Mouse (Mus musculus): ENCODE measurements around the gene Hoxb7. TPM values are rescaled to one million over a fixed set of nuclear protein-coding genes. Genes with fewer than 3 reads are reported as not detected.

Gene Hoxb7
- total RNA-seq, 1 experiment, result 0.98 TPM

DNA sequence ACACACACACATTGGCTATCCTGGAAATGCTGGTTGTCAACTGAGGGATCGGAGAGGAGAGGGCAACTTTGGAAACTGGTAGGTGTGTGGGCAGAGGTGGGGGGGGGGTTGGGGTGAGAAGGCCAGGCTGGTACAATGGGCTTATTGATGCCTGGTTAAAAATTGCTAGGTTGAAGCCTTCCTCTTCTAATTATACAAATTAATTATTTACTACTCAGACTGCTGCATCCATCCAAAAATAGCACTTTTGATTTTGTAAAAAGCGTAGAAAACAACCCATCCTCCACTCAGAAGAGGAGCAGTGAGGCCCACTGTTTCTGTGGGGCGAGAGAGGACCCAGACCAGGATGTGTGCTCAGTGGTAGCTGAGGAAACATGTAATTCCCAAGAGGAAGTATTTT, 48.6 kb downstream of the Hoxb7 start:
- Histone ChIP-seq H3K9ac (ENCODE audit: insufficient read depth, low read depth, low read length, poor library complexity, severe bottlenecking) (no peak overlapping the region), H3K9me3 (ENCODE audit: control insufficient read depth, insufficient read depth, low read depth, low read length) (no peaks in the 10 kb centered on the region), H3K4me3 (ENCODE audit: insufficient read depth in 1 of 2, low read depth in 1 of 2, low read length in 2 of 2, poor library complexity in 1 of 2, severe bottlenecking in 1 of 2) (no peak overlapping the region), H3K4me1 (ENCODE audit: control insufficient read depth in 2 of 2, insufficient read depth in 2 of 2, low read length in 2 of 2, poor library complexity in 1 of 2) (no peaks in the 10 kb centered on the region), H3K36me3 (ENCODE audit: control insufficient read depth, insufficient read depth, low read length, poor library complexity, severe bottlenecking) (no peaks in the 10 kb centered on the region), H3K27ac (ENCODE audit: insufficient read depth, low read depth, low read length, poor library complexity, severe bottlenecking) (no peak overlapping the region)
- in situ Hi-C loops (cut with MboI; ENCODE audit: low sequenced_read_pairs in 2 of 2, unreplicated experiment in 2 of 2), result loop anchor here (10.0 kb wide), 3 partner anchors 50 to 160 kb away; partner anchors contain the start of genes Hoxb13 (in 1 of the 2), Hoxb7 (in 1 of the 2) and Hoxb8 (in 1 of the 2)
- TF ChIP-seq HCFC1 (IDR thresholded peaks at IDR 0.05; ENCODE audit: borderline replicate concordance, insufficient read depth, low read length), result no peak
- TF ChIP-seq MAFK (IDR thresholded peaks at IDR 0.05; ENCODE audit: insufficient read depth, low read depth, low read length), result no peak
- TF ChIP-seq CHD2 (IDR thresholded peaks at IDR 0.05; ENCODE audit: low read depth, low read length), result no peak
- TF ChIP-seq ZC3H11A (IDR thresholded peaks at IDR 0.05; ENCODE audit: borderline replicate concordance, low read depth, low read length), result no peak
- no peak for TF ChIP-seq ZNF384 (IDR thresholded peaks at IDR 0.05; ENCODE audit: low read depth, low read length)
- DNase-seq (ENCODE audit: low read depth, low spot score), result no peak

- Histone ChIP-seq H3K4me3 (ENCODE audit: insufficient read depth in 1 of 2, low read depth in 1 of 2, low read length in 2 of 2, poor library complexity in 1 of 2, severe bottlenecking in 1 of 2) (no peak overlapping the region), H3K9me3 (ENCODE audit: control insufficient read depth, insufficient read depth, low read depth, low read length) (no peaks in the 10 kb centered on the region), H3K27ac (ENCODE audit: insufficient read depth, low read depth, low read length, poor library complexity, severe bottlenecking) (no peak overlapping the region), H3K4me1 (ENCODE audit: control insufficient read depth in 2 of 2, insufficient read depth in 2 of 2, low read length in 2 of 2, poor library complexity in 1 of 2) (no peaks in the 10 kb centered on the region), H3K36me3 (ENCODE audit: control insufficient read depth, insufficient read depth, low read length, poor library complexity, severe bottlenecking) (no peaks in the 10 kb centered on the region), H3K9ac (ENCODE audit: insufficient read depth, low read depth, low read length, poor library complexity, severe bottlenecking) (no peak overlapping the region)
- in situ Hi-C loops (cut with MboI; ENCODE audit: low sequenced_read_pairs in 2 of 2, unreplicated experiment in 2 of 2), result loop anchor here (10.0 kb wide), 3 partner anchors 52 to 162 kb away; partner anchors contain the start of genes Hoxb13 (in 1 of the 2), Hoxb7 (in 1 of the 2) and Hoxb8 (in 1 of the 2)
- DNase-seq (ENCODE audit: low read depth, low spot score), result no peak
- TF ChIP-seq ZNF384 (IDR thresholded peaks at IDR 0.05; ENCODE audit: low read depth, low read length) (no peak), HCFC1 (IDR thresholded peaks at IDR 0.05; ENCODE audit: borderline replicate concordance, insufficient read depth, low read length) (no peak), ZC3H11A (IDR thresholded peaks at IDR 0.05; ENCODE audit: borderline replicate concordance, low read depth, low read length) (no peak), MAFK (IDR thresholded peaks at IDR 0.05; ENCODE audit: insufficient read depth, low read depth, low read length) (no peak), CHD2 (IDR thresholded peaks at IDR 0.05; ENCODE audit: low read depth, low read length) (no peak)
Measured at GRCm38 (mm10) chr11:96336597-96336996, 50.2 kb downstream of the Hoxb7 start.

DNA sequence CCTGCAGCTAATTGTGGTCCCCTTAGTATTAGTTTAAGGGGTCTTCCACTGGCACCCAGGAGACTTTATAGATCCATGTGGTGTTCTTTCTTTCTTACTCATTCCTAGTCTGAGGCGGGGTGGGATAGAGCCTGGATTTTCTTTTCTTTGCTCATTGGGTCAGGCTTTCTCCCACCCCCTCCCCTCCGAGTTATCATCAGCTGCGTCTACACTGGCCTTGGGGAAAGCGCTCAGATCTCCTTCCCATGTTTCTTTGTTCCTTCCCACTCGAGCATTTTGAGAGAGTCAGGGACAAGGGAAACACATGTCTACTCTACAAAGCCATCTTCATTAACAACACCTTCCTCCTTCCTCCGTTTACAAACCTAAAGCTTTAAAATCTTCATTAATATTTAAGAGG, 50.6 kb downstream of the Hoxb7 start:
- Histone ChIP-seq H3K4me1 (ENCODE audit: control insufficient read depth in 2 of 2, insufficient read depth in 2 of 2, low read length in 2 of 2, poor library complexity in 1 of 2) (no peaks in the 10 kb centered on the region), H3K9me3 (ENCODE audit: control insufficient read depth, insufficient read depth, low read depth, low read length) (no peaks in the 10 kb centered on the region), H3K4me3 (ENCODE audit: insufficient read depth in 1 of 2, low read depth in 1 of 2, low read length in 2 of 2, poor library complexity in 1 of 2, severe bottlenecking in 1 of 2) (no peak overlapping the region), H3K36me3 (ENCODE audit: control insufficient read depth, insufficient read depth, low read length, poor library complexity, severe bottlenecking) (no peaks in the 10 kb centered on the region), H3K27ac (ENCODE audit: insufficient read depth, low read depth, low read length, poor library complexity, severe bottlenecking) (no peak overlapping the region), H3K9ac (ENCODE audit: insufficient read depth, low read depth, low read length, poor library complexity, severe bottlenecking) (no peak overlapping the region)
- TF ChIP-seq HCFC1 (IDR thresholded peaks at IDR 0.05; ENCODE audit: borderline replicate concordance, insufficient read depth, low read length), result no peak
- TF ChIP-seq ZC3H11A (IDR thresholded peaks at IDR 0.05; ENCODE audit: borderline replicate concordance, low read depth, low read length), result no peak
- no peak for TF ChIP-seq ZNF384 (IDR thresholded peaks at IDR 0.05; ENCODE audit: low read depth, low read length)
- in situ Hi-C loops (cut with MboI; ENCODE audit: low sequenced_read_pairs in 2 of 2, unreplicated experiment in 2 of 2), result loop anchor here (10.0 kb wide), 3 partner anchors 52 to 162 kb away; partner anchors contain the start of genes Hoxb13 (in 1 of the 2), Hoxb7 (in 1 of the 2) and Hoxb8 (in 1 of the 2)
- no peak for DNase-seq (ENCODE audit: low read depth, low spot score)

- H3K9me3 ChIP-seq (ENCODE audit: control insufficient read depth, insufficient read depth, low read depth, low read length), result no peaks in the 10 kb centered on the region
- TF ChIP-seq MAFK (IDR thresholded peaks at IDR 0.05; ENCODE audit: insufficient read depth, low read depth, low read length) (no peak), ZNF384 (IDR thresholded peaks at IDR 0.05; ENCODE audit: low read depth, low read length) (no peak), ZC3H11A (IDR thresholded peaks at IDR 0.05; ENCODE audit: borderline replicate concordance, low read depth, low read length) (no peak), CHD2 (IDR thresholded peaks at IDR 0.05; ENCODE audit: low read depth, low read length) (no peak), HCFC1 (IDR thresholded peaks at IDR 0.05; ENCODE audit: borderline replicate concordance, insufficient read depth, low read length) (no peak)
Measured at GRCm38 (mm10) chr11:96338957-96339855, 52.8 kb downstream of the Hoxb7 start.

More at GRCm38 (mm10) chr11:96338957-96339855, 52.8 kb downstream of the Hoxb7 start:
- Histone ChIP-seq H3K4me1 (ENCODE audit: control insufficient read depth in 2 of 2, insufficient read depth in 2 of 2, low read length in 2 of 2, poor library complexity in 1 of 2) (peaks cover 0 to under 1% of the 10 kb centered on the region in 2 experiments; a peak in 1 of 4 replicates), H3K27ac (ENCODE audit: insufficient read depth, low read depth, low read length, poor library complexity, severe bottlenecking) (no peak overlapping the region), H3K36me3 (ENCODE audit: control insufficient read depth, insufficient read depth, low read length, poor library complexity, severe bottlenecking) (no peaks in the 10 kb centered on the region), H3K9ac (ENCODE audit: insufficient read depth, low read depth, low read length, poor library complexity, severe bottlenecking) (no peak overlapping the region), H3K4me3 (ENCODE audit: insufficient read depth in 1 of 2, low read depth in 1 of 2, low read length in 2 of 2, poor library complexity in 1 of 2, severe bottlenecking in 1 of 2) (no peak overlapping the region)
- DNase-seq (ENCODE audit: low read depth, low spot score), result no peak
- in situ Hi-C loops (cut with MboI; ENCODE audit: low sequenced_read_pairs in 2 of 2, unreplicated experiment in 2 of 2), result loop anchor here (10.0 kb wide), 3 partner anchors 54 to 164 kb away; partner anchors contain the start of genes Hoxb13 (in 1 of the 2), Hoxb7 (in 1 of the 2) and Hoxb8 (in 1 of the 2)

Other genes starting within 250 kb of the Hoxb7 start
- gene Ube2z, start 221.2 kb upstream of the Hoxb7 start, total RNA-seq (2012; rRNA removed), result 42.5 and 75.9 TPM in 2 replicates
- 726 and 963 TPM in 2 replicates for gene Atp5g1, start 211.0 kb upstream of the Hoxb7 start, total RNA-seq (2012; rRNA removed)
- gene Calcoco2, start 174.7 kb upstream of the Hoxb7 start, total RNA-seq (2012; rRNA removed), result 23.3 and 160 TPM in 2 replicates
- 5.0 and 5.4 TPM in 2 replicates for gene Ttll6, start 152.8 kb upstream of the Hoxb7 start, total RNA-seq (2012; rRNA removed)
- 0.48 and 1.4 TPM in 2 replicates for gene Hoxb13, start 92.3 kb upstream of the Hoxb7 start, total RNA-seq (2012; rRNA removed)
- 1.2 and 3.3 TPM in 2 replicates for gene Hoxb9, start 15.2 kb upstream of the Hoxb7 start, total RNA-seq (2012; rRNA removed)
- 0.18 TPM in 1 of 2 replicates, not detected in the other for gene Hoxb8, start 4.7 kb upstream of the Hoxb7 start, total RNA-seq (2012; rRNA removed)
- gene Hoxb6, start 5.9 kb downstream of the Hoxb7 start, total RNA-seq (2012; rRNA removed), result 0.22 and 0.26 TPM in 2 replicates
- 0.09 and 0.16 TPM in 2 replicates for gene Hoxb5, start 16.7 kb downstream of the Hoxb7 start, total RNA-seq (2012; rRNA removed)
- 0.21 and 1.2 TPM in 2 replicates for gene Hoxb4, start 31.6 kb downstream of the Hoxb7 start, total RNA-seq (2012; rRNA removed)
- gene Hoxb3, start 36.7 kb downstream of the Hoxb7 start, total RNA-seq (2012; rRNA removed), result 0.54 TPM in 1 of 2 replicates, not detected in the other
- gene Hoxb2, start 63.9 kb downstream of the Hoxb7 start, total RNA-seq (2012; rRNA removed), result 0.62 TPM in 1 of 2 replicates, not detected in the other
- 0.37 and 0.49 TPM in 2 replicates for gene Hoxb1, start 79.1 kb downstream of the Hoxb7 start, total RNA-seq (2012; rRNA removed)
- 0.37 and 0.40 TPM in 2 replicates for gene Skap1, start 178.0 kb downstream of the Hoxb7 start, total RNA-seq (2012; rRNA removed)